Mouse (Mus musculus): ENCODE results near the gene Ablim2. TPM values are rescaled to one million over a fixed set of nuclear protein-coding genes. Genes with fewer than 3 reads are reported as not detected.
A peak's percentile ranks its signal among the peaks of the same experiment; 100 is the strongest.

The Ablim2 gene
- polyA plus RNA-seq, 1 experiment, result 5.8 TPM

DNA sequence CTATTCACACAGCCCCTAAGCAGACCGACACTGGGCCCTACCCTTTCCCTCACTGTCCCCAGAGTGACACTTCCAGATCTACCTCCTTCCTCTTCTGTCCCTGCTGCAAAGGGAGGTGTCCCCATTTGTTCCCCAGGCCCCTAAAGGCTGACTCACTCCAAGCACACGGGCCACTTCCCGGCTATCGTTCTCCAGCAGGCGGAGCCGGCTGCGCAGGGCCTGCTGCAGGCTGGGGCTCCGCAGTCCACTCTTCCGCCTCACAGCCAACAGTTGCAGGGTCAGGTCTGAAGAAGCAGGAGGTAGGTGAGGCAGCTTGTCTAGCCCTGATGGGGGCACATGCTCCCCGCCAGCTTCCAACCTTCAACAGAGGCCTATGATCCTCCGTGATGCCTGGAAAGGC lies 38.9 kb upstream of the Ablim2 start:
- 83% methylated on average over 11 of the region's 11 CpGs for WGBS
- peaks cover 9% of the 10 kb centered on the region; the same call in 1 of the 2 replicates for H3K36me3 ChIP-seq (ENCODE audit: control insufficient read depth, insufficient read depth, low read length)
- DNase-seq, result no peak
- no peaks in the 10 kb centered on the region for H3K27me3 ChIP-seq (replicated peaks; ENCODE audit: control insufficient read depth, insufficient read depth, low read length)
- TF ChIP-seq POLR2A (IDR thresholded peaks at IDR 0.05; ENCODE audit: low read depth, low read length) (no peak), CTCF (conservative IDR thresholded peaks at IDR 0.05; ENCODE audit: insufficient read depth, insufficient read length, low read depth, low read length) (no peak)
- no peak overlapping the region for H3K4me3 ChIP-seq (ENCODE audit: insufficient read depth, low read depth, low read length)
- H3K27ac ChIP-seq (ENCODE audit: insufficient read depth, low read depth, low read length), result no peak overlapping the region
- no peaks in the 10 kb centered on the region for H3K4me1 ChIP-seq (ENCODE audit: control insufficient read depth, insufficient read depth, low read length)

DNA sequence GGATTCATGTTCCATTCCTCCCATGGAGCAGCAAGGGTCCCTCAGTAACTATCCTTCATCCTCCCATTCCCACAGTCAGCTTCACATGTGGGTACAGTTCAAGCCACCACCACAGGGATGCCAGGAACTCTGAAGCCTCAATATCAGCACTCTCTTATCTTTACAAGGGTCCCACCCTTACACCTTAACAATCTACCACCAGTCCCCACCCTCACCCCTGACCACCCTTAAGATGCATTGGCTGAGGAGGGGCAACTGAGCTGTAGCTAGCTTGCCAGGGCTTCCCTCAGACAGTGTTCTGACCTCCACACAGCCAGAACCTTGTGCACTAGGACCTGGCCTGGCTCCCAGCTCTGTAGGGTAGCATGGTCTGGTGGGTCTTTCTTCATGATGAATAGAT lies 38.3 kb upstream of the Ablim2 start:
- peaks cover 9% of the 10 kb centered on the region; the same call in 1 of the 2 replicates for H3K36me3 ChIP-seq (ENCODE audit: control insufficient read depth, insufficient read depth, low read length)
- no peak overlapping the region for H3K27ac ChIP-seq (ENCODE audit: insufficient read depth, low read depth, low read length)
- DNase-seq, result no peak
- TF ChIP-seq CTCF (conservative IDR thresholded peaks at IDR 0.05; ENCODE audit: insufficient read depth, insufficient read length, low read depth, low read length), result no peak
- no peak for TF ChIP-seq POLR2A (IDR thresholded peaks at IDR 0.05; ENCODE audit: low read depth, low read length)
- H3K4me3 ChIP-seq (ENCODE audit: insufficient read depth, low read depth, low read length), result no peak overlapping the region
- H3K27me3 ChIP-seq (replicated peaks; ENCODE audit: control insufficient read depth, insufficient read depth, low read length), result no peaks in the 10 kb centered on the region
- H3K4me1 ChIP-seq (ENCODE audit: control insufficient read depth, insufficient read depth, low read length), result no peaks in the 10 kb centered on the region

DNA sequence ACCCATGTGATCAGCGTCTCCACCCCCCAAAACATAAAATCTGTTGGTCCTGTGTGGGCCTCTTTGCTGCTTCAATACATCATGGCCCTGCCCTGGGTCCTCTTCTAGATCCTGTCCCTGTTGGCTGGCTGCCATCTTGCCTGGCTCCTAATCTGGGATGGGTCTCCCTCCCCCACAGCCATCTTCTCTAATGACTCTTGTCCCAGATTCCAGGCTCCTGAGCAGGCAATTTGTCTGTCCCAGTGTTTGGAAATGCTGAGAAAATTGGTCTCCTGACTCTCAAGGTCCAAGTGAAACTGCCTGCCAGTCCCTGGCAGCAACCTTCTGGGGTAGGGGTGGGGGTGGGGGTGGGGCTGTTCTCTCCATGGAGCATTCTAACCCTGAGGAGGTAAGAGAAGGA lies 37.8 kb upstream of the Ablim2 start:
- Histone ChIP-seq H3K4me3 (ENCODE audit: insufficient read depth, low read depth, low read length) (no peak overlapping the region), H3K27ac (ENCODE audit: insufficient read depth, low read depth, low read length) (no peak overlapping the region), H3K27me3 (replicated peaks; ENCODE audit: control insufficient read depth, insufficient read depth, low read length) (no peaks in the 10 kb centered on the region), H3K4me1 (ENCODE audit: control insufficient read depth, insufficient read depth, low read length) (no peaks in the 10 kb centered on the region), H3K36me3 (ENCODE audit: control insufficient read depth, insufficient read depth, low read length) (peaks cover 9% of the 10 kb centered on the region; the same call in 1 of the 2 replicates)
- TF ChIP-seq POLR2A (IDR thresholded peaks at IDR 0.05; ENCODE audit: low read depth, low read length) (no peak), CTCF (conservative IDR thresholded peaks at IDR 0.05; ENCODE audit: insufficient read depth, insufficient read length, low read depth, low read length) (no peak)
- 92% methylated on average over 1 of the region's 1 CpGs for WGBS
- no peak for DNase-seq

DNA sequence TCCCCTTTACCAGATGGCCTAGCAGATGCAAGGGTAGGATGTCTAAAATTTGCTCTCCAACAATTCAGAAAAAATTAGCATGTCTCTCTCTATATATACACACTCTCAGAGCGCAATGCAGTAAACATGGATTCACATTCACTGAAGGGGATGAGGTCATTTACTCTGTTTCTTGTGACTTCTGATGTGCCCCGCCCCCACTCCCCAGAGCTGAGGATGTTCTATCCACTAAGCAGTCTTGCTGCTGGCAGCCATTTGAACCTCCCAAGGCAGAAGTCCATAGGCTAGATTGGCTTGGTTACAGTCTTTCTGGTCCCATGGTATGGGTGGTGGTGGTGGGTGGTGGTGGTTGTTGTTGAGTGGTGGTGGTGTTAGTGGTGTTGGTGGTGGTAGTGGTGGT lies 35.7 kb upstream of the Ablim2 start:
- Histone ChIP-seq H3K27me3 (replicated peaks; ENCODE audit: control insufficient read depth, insufficient read depth, low read length) (no peaks in the 10 kb centered on the region), H3K27ac (ENCODE audit: insufficient read depth, low read depth, low read length) (no peak overlapping the region), H3K4me1 (ENCODE audit: control insufficient read depth, insufficient read depth, low read length) (peaks cover 10% of the 10 kb centered on the region; the same call in 1 of the 2 replicates), H3K36me3 (ENCODE audit: control insufficient read depth, insufficient read depth, low read length) (peaks cover 7% of the 10 kb centered on the region; the same call in 1 of the 2 replicates), H3K4me3 (ENCODE audit: insufficient read depth, low read depth, low read length) (no peak overlapping the region)
- DNase-seq, result no peak
- TF ChIP-seq POLR2A (IDR thresholded peaks at IDR 0.05; ENCODE audit: low read depth, low read length), result no peak
- no peak for TF ChIP-seq CTCF (conservative IDR thresholded peaks at IDR 0.05; ENCODE audit: insufficient read depth, insufficient read length, low read depth, low read length)
- 95% methylated on average over 2 of the region's 2 CpGs for WGBS

DNA sequence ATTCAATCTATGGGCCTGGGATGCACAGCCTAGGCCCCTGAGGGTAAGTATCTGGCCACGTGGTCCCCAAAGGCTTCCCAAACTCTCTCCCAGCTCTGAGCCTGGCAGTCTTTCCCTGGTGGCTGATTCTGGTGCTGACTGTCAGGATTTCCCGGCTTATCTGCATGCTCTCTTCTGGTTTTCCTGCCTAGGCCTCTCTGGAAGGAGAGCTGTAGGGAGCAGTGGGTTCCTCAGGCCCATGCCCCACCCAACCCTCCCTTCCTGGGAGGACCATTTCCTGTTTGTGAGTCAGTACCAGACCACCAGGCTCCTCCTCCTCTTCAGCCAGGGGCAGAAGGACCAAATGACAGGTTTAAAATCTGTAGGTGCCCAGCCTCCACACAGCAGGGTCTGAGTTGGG lies 35.0 kb upstream of the Ablim2 start:
- WGBS, result 43% methylated on average over 2 of the region's 2 CpGs
- H3K4me3 ChIP-seq (ENCODE audit: insufficient read depth, low read depth, low read length), result no peak overlapping the region
- peak overlapping the region; percentile 40 for H3K27ac ChIP-seq (ENCODE audit: insufficient read depth, low read depth, low read length)
- H3K4me1 ChIP-seq (ENCODE audit: control insufficient read depth, insufficient read depth, low read length), result peaks cover 17% of the 10 kb centered on the region; the same call in 1 of the 2 replicates
- TF ChIP-seq POLR2A (IDR thresholded peaks at IDR 0.05; ENCODE audit: low read depth, low read length) (no peak), CTCF (conservative IDR thresholded peaks at IDR 0.05; ENCODE audit: insufficient read depth, insufficient read length, low read depth, low read length) (no peak)
- peaks cover 3% of the 10 kb centered on the region; the same call in 1 of the 2 replicates for H3K36me3 ChIP-seq (ENCODE audit: control insufficient read depth, insufficient read depth, low read length)
- DNase-seq, result peak; percentile 59
- no peaks in the 10 kb centered on the region for H3K27me3 ChIP-seq (replicated peaks; ENCODE audit: control insufficient read depth, insufficient read depth, low read length)

DNA sequence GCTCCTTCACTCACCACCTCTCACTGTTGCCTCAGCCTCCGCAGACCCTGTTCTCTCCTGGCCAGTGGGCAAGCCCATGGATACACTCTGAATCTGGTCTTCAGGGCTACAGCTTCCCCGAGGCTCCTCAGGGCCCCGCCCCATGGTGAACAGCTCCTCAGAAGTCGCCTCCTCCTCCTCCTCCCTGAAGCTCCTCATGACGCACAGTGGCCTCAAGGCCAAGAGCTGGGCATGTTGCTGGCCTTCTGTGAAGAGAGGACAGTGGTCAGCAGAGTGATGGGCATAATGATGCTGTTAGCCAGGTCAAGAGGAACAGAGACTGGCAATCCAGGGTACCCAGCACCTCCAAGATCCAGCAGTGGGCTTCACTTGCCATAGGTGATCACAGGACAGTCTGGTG lies 33.8 kb upstream of the Ablim2 start:
- 64% methylated on average over 5 of the region's 5 CpGs for WGBS

DNA sequence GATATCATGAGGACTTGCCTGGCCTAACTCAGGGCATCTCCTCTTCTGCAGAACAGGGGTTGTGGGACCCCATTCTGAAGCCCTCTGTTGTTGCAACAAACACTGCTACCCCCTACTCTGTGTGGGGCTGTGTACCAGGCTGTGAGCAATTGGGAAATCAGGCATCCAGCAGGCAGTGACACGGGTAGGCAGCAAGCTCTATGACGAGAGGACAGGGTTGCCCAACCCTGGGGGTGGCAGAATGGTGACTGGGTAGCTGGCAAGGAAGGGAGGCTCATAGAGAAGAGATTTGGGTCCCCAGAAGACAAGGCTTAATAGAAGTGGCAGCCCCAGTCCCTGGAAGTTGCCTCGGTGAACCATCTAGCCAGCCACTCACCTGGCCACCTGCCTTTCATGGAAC lies 31.8 kb upstream of the Ablim2 start:
- Histone ChIP-seq H3K4me1 (ENCODE audit: control insufficient read depth, insufficient read depth, low read length) (peaks cover 40% of the 10 kb centered on the region), H3K27ac (ENCODE audit: insufficient read depth, low read depth, low read length) (peak overlapping the region; percentile 21; the same call in 1 of the 2 replicates), H3K36me3 (ENCODE audit: control insufficient read depth, insufficient read depth, low read length) (peaks cover 1% of the 10 kb centered on the region; the same call in 1 of the 2 replicates), H3K27me3 (replicated peaks; ENCODE audit: control insufficient read depth, insufficient read depth, low read length) (no peaks in the 10 kb centered on the region), H3K4me3 (ENCODE audit: insufficient read depth, low read depth, low read length) (no peak overlapping the region)
- TF ChIP-seq POLR2A (IDR thresholded peaks at IDR 0.05; ENCODE audit: low read depth, low read length), result no peak
- TF ChIP-seq CTCF (conservative IDR thresholded peaks at IDR 0.05; ENCODE audit: insufficient read depth, insufficient read length, low read depth, low read length), result no peak
- WGBS, result 68% methylated on average over 3 of the region's 3 CpGs
- DNase-seq, result no peak

More for the DNA sequence above, 33.8 kb upstream of the Ablim2 start:
- DNase-seq, result no peak
- peaks cover 1% of the 10 kb centered on the region; the same call in 1 of the 2 replicates for H3K36me3 ChIP-seq (ENCODE audit: control insufficient read depth, insufficient read depth, low read length)
- H3K27me3 ChIP-seq (replicated peaks; ENCODE audit: control insufficient read depth, insufficient read depth, low read length), result no peaks in the 10 kb centered on the region
- TF ChIP-seq CTCF (conservative IDR thresholded peaks at IDR 0.05; ENCODE audit: insufficient read depth, insufficient read length, low read depth, low read length), result no peak
- H3K4me3 ChIP-seq (ENCODE audit: insufficient read depth, low read depth, low read length), result no peak overlapping the region
- peaks cover 25% of the 10 kb centered on the region; the same call in 1 of the 2 replicates for H3K4me1 ChIP-seq (ENCODE audit: control insufficient read depth, insufficient read depth, low read length)
- no peak overlapping the region for H3K27ac ChIP-seq (ENCODE audit: insufficient read depth, low read depth, low read length)
